Mouse (Mus musculus) C2C12 (cell line): ENCODE data around the gene Thada. TPM values are rescaled to one million over a fixed set of nuclear protein-coding genes. Genes with fewer than 3 reads are reported as not detected.

Source experiments
- H3K27me3 ChIP-seq: one replicate; pipeline ENCODE4 v1.6.1; 2011; ENCODE audit not compliant: control insufficient read depth, insufficient read depth, insufficient read length
- H3K36me3 ChIP-seq: one replicate; pipeline ENCODE4 v1.6.1; 2011; ENCODE audit not compliant: control insufficient read depth, insufficient read depth
- H3K4me3 ChIP-seq: one replicate; pipeline ENCODE4 v1.5.1; 2011; ENCODE audit warnings: mild to moderate bottlenecking, control low read depth; ENCODE audit not compliant: poor library complexity, insufficient read depth, severe bottlenecking
- H3K79me2 ChIP-seq: one replicate; pipeline ENCODE4 v1.6.1; 2011; ENCODE audit not compliant: control insufficient read depth, insufficient read depth
- H3K79me3 ChIP-seq: one replicate; pipeline ENCODE4 v1.6.1; 2011; ENCODE audit warnings: low read depth, control low read depth
- H3ac ChIP-seq: one replicate; pipeline ENCODE3; 2011; ENCODE audit warnings: low read depth; ENCODE audit not compliant: control insufficient read depth, insufficient read length
- CEBPB ChIP-seq: IDR thresholded peaks from one replicate; pipeline ENCODE4 v1.6.1; 2011; ENCODE audit warnings: low read depth, mild to moderate bottlenecking, control low read depth, moderate library complexity
- CTCF ChIP-seq: IDR thresholded peaks from one replicate; pipeline ENCODE4 v1.5.1; 2011; ENCODE audit not compliant: control insufficient read depth, insufficient read depth, insufficient read length
- FOSL1 ChIP-seq: IDR thresholded peaks from one replicate; pipeline ENCODE4 v1.8.0; 2011; ENCODE audit warnings: mild to moderate bottlenecking, low read length; ENCODE audit not compliant: poor library complexity, insufficient read depth, severe bottlenecking
- MAX ChIP-seq: IDR thresholded peaks from one replicate; pipeline ENCODE4 v1.6.1; 2011; ENCODE audit warnings: mild to moderate bottlenecking, control low read depth
- MYOD1 ChIP-seq: IDR thresholded peaks from one replicate; pipeline ENCODE4 v1.6.1; 2011; ENCODE audit warnings: low read depth; ENCODE audit not compliant: control insufficient read depth, insufficient read length
- MYOG ChIP-seq: IDR thresholded peaks from one replicate; pipeline ENCODE4 v1.6.1; 2011; ENCODE audit not compliant: control insufficient read depth, insufficient read length; ENCODE audit errors: extremely low read depth
- USF1 ChIP-seq: IDR thresholded peaks from one replicate; pipeline ENCODE4 v1.6.1; 2011; ENCODE audit warnings: low read depth, mild to moderate bottlenecking, control low read depth, moderate library complexity
- polyA plus RNA-seq: library from polyadenylated mRNA; unstranded; fragments of >200 nt; fragmentation: generic; extraction: Trizol; gene quantifications from one replicate; pipeline ENCODE4 v1.2.1, GENCODE M21; 2012; ENCODE audit warnings: missing spikeins

Gene Thada
- polyA plus RNA-seq, 1 experiment = 7.3 TPM

DNA sequence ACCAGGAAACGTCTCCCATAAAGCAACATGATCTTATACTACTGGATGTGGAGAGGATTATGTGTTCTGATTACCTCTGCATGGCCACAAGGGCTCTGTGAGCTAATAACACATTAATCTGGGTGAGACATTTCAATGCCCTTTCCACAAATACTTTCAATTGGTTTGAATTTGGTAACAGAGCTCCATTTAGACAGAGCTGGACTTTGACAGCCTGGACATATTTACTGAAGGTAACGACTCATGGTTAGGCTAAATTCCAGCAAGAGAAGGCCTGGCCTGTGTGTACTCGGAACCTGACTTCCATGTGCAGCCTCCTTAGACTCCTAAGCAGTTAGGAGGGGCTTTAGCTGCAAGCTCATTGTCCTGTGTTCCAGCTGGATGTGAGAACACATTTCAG, 214.6 kb downstream of the Thada start:
- H3K79me2 ChIP-seq = no peaks in the 10 kb centered on the region
- no peak for TF ChIP-seq CEBPB
- no peak for TF ChIP-seq MYOG

GRCm38 (mm10) chr17:84244182-84244920, 221.7 kb downstream of the Thada start:
- no peak for TF ChIP-seq CEBPB
- TF ChIP-seq MYOD1 = no peak
- no peak for TF ChIP-seq CTCF
- no peak for TF ChIP-seq FOSL1
- TF ChIP-seq MYOG = no peak
- no peak for TF ChIP-seq USF1
- TF ChIP-seq MAX = no peak
- H3K4me3 ChIP-seq = no peak overlapping the region
- H3K79me2 ChIP-seq = no peaks in the 10 kb centered on the region
- H3K36me3 ChIP-seq = peaks cover 13% of the 10 kb centered on the region
- H3K27me3 ChIP-seq = no peaks in the 10 kb centered on the region
- no peaks in the 10 kb centered on the region for H3K79me3 ChIP-seq
- no peak overlapping the region for H3ac ChIP-seq

More for the DNA sequence above, 214.6 kb downstream of the Thada start:
- Histone ChIP-seq H3K27me3 (no peaks in the 10 kb centered on the region), H3K4me3 (no peak overlapping the region), H3ac (no peak overlapping the region), H3K79me3 (no peaks in the 10 kb centered on the region), H3K36me3 (peaks cover 38% of the 10 kb centered on the region)

DNA sequence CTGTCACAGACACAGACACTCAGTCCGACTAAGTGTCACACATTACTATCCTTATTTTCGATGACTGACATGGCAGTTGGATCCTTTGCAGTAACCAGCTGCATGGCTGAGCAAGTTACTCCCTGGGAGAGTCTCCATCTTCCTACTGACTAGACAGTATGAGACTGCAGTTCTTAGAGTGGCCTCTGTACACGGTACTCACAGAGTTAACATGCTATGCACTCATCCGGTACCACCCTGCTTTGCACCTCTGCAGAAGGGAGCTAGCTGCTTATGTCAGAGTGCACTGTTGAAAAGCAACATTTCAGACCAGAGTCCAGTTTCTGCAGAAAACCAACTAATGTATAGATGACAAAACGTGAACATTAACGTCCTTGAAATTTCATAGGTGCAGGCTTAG, 222.2 kb downstream of the Thada start:
- TF ChIP-seq CEBPB = no peak
- TF ChIP-seq FOSL1 = no peak
- TF ChIP-seq MAX = no peak
- TF ChIP-seq MYOG = no peak
- no peak for TF ChIP-seq MYOD1
- TF ChIP-seq USF1 = no peak
- no peak for TF ChIP-seq CTCF

DNA sequence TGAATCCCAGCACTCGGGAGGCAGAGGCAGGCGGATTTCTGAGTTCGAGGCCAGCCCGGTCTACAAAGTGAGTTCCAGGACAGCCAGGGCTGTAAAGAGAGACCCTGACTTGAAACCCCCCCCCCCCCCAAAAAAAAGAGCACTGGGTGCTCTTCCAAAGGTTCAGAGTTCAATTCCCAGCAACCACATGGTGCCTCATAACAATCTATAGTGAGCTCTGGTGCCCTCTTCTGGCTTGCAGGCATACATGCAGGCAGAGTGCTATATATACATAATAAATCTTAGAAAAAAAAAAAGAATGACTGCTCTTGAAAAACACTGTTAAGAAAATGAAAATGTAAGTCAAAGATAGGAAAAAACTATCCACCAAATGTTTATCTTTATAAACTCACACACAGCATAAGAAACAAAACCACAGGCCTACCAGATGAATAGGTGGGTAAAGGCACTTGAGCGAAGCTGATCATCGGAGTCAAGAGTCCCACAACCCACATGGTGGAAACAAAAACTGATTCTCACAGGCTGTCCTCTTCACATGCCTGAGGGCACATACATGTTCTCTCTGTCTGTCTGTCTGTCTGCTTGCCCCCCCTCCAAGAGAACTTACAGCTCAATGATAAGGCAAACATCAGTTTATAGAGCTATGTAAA, 224.6 kb downstream of the Thada start:
- Histone ChIP-seq H3K4me3 (no peak overlapping the region), H3ac (no peak overlapping the region), H3K27me3 (no peaks in the 10 kb centered on the region), H3K36me3 (peaks cover 2% of the 10 kb centered on the region), H3K79me2 (no peaks in the 10 kb centered on the region), H3K79me3 (no peaks in the 10 kb centered on the region)
- TF ChIP-seq MAX = no peak
- no peak for TF ChIP-seq FOSL1
- no peak for TF ChIP-seq USF1
- no peak for TF ChIP-seq CTCF
- no peak for TF ChIP-seq MYOG
- no peak for TF ChIP-seq CEBPB
- no peak for TF ChIP-seq MYOD1

More for the DNA sequence above, 222.2 kb downstream of the Thada start:
- no peak overlapping the region for H3K4me3 ChIP-seq
- no peaks in the 10 kb centered on the region for H3K27me3 ChIP-seq
- no peaks in the 10 kb centered on the region for H3K79me2 ChIP-seq
- H3ac ChIP-seq = no peak overlapping the region
- H3K36me3 ChIP-seq = peaks cover 11% of the 10 kb centered on the region
- H3K79me3 ChIP-seq = no peaks in the 10 kb centered on the region

DNA sequence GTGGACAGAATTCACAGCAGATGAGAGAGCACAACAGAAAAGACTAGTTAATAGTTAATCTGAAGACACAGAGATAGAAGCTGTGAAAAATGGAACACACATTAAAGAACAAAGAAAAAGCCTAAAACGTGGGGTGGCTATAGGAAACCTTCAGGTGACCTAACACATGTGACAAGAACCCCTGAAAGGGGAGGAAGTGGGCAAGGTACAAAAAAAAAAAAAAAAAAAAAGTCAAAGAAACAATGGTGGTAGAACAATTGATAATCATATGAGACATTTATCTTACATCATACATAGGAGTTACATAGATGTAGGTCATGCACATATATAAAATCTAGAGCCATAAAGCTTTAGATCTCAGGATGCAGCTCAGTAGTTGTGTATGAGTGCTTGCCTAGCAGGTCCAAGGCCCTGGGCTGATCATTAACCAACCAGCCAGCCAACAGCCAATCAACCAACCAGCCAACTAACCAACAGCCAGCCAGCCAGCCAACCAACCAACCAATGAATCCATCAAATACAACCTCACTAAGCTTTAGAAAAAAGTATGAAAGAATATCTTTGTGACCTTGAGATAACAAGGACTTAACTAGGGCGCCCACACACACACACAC, 226.2 kb downstream of the Thada start:
- no peak overlapping the region for H3ac ChIP-seq
- no peaks in the 10 kb centered on the region for H3K79me3 ChIP-seq
- TF ChIP-seq USF1 = no peak
- no peak for TF ChIP-seq MYOG
- no peak for TF ChIP-seq FOSL1
- TF ChIP-seq CTCF = no peak
- no peak for TF ChIP-seq CEBPB
- no peak for TF ChIP-seq MAX
- no peak for TF ChIP-seq MYOD1
- H3K4me3 ChIP-seq = no peak overlapping the region
- H3K36me3 ChIP-seq = peaks cover 4% of the 10 kb centered on the region
- no peaks in the 10 kb centered on the region for H3K27me3 ChIP-seq
- H3K79me2 ChIP-seq = no peaks in the 10 kb centered on the region
